Mouse (Mus musculus) embryo, embryonic 11.5 days (tissue): ENCODE results near the gene Igsf3.

Source experiments
- DNase-seq: peaks from one replicate; pipeline ENCODE4 v3.0.0-alpha.2; 2012; ENCODE audit warnings: low read depth, low spot score

Gene Igsf3

GRCm38 (mm10) chr3:101376538-101377247 lies at the start of gene Igsf3:
TSS of gene Igsf3 (plus strand) at chr3:101377083.
- DNase-seq = peak; percentile 80

- no peak for DNase-seq
Observed at GRCm38 (mm10) chr3:101327248-101327647, 49.6 kb upstream of the Igsf3 start.

GRCm38 (mm10) chr3:101328617-101329016 lies 48.3 kb upstream of the Igsf3 start:
- no peak for DNase-seq

GRCm38 (mm10) chr3:101343199-101343924 lies 33.5 kb upstream of the Igsf3 start:
- DNase-seq = no peak

- DNase-seq = no peak
Observed at GRCm38 (mm10) chr3:101344246-101344645, 32.6 kb upstream of the Igsf3 start.

GRCm38 (mm10) chr3:101345299-101345698 lies 31.6 kb upstream of the Igsf3 start:
- no peak for DNase-seq

GRCm38 (mm10) chr3:101346806-101347205 lies 30.1 kb upstream of the Igsf3 start:
- no peak for DNase-seq

- DNase-seq = no peak
Observed at GRCm38 (mm10) chr3:101348501-101349161, 28.3 kb upstream of the Igsf3 start.

GRCm38 (mm10) chr3:101349542-101350307 lies 27.2 kb upstream of the Igsf3 start:
- DNase-seq = peak; percentile 32

- no peak for DNase-seq
Observed at GRCm38 (mm10) chr3:101350406-101350805, 26.5 kb upstream of the Igsf3 start.

GRCm38 (mm10) chr3:101354490-101354889 lies 22.4 kb upstream of the Igsf3 start:
- DNase-seq = no peak

GRCm38 (mm10) chr3:101355702-101356101 lies 21.2 kb upstream of the Igsf3 start:
- no peak for DNase-seq

- DNase-seq = no peak
Observed at GRCm38 (mm10) chr3:101356583-101357553, 20.0 kb upstream of the Igsf3 start.

GRCm38 (mm10) chr3:101360832-101361231 lies 16.1 kb upstream of the Igsf3 start:
- no peak for DNase-seq

GRCm38 (mm10) chr3:101362391-101362790 lies 14.5 kb upstream of the Igsf3 start:
- DNase-seq = no peak

- DNase-seq = no peak
Observed at GRCm38 (mm10) chr3:101363574-101363973, 13.3 kb upstream of the Igsf3 start.

GRCm38 (mm10) chr3:101365081-101365612 lies 11.7 kb upstream of the Igsf3 start:
- no peak for DNase-seq

- DNase-seq = no peak
Observed at GRCm38 (mm10) chr3:101365911-101366310, 11.0 kb upstream of the Igsf3 start.

GRCm38 (mm10) chr3:101367372-101367771 lies 9.5 kb upstream of the Igsf3 start:
- no peak for DNase-seq

- no peak for DNase-seq
Observed at GRCm38 (mm10) chr3:101369301-101369881, 7.5 kb upstream of the Igsf3 start.
